Mouse (Mus musculus): ENCODE data around the gene Lrguk.

The Lrguk gene

DNA sequence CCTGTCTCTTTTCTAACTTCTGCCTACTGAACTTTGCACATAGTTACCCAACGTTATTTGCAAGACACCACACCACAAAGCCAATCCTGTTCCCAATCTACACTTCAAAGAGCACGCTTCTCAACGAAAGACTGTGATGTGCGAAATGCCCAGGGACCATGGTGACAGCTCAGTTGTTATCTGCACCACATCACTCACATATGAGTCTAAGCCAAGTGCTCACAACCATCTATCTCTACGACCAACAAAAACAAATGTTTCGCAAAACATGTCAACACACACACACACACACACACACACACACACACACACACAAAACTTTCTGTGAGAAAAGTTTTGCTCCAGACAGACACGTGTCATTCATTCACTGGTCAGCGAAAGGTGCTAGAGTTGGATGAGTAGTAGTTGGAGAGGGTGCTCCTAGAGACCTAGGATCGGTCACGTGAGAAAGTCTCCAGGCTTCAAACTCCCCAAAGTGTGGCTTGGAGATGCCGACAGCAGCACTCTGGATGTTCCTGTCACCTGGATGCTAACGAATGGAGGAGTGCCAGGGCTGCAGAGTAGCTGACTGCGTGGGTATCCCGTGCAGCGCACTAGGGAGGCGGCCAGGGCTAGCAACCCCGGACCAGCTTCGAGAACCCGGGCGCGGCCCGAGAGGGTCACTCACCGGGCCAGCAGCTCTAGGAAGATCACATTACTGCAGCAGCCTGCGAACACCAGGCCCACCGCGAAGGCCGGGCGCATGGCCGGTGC is 147.0 kb downstream of the Lrguk start:
- no peak for DNase-seq (ENCODE audit: low spot score in 2 of 2)

GRCm38 (mm10) chr6:34176864-34177247 is 147.6 kb downstream of the Lrguk start, which contains the start of gene Slc35b4:
TSS of gene Slc35b4 (minus strand) at chr6:34177111.
- peak; percentile 89 to 91 for DNase-seq (ENCODE audit: low spot score in 2 of 2)

DNA sequence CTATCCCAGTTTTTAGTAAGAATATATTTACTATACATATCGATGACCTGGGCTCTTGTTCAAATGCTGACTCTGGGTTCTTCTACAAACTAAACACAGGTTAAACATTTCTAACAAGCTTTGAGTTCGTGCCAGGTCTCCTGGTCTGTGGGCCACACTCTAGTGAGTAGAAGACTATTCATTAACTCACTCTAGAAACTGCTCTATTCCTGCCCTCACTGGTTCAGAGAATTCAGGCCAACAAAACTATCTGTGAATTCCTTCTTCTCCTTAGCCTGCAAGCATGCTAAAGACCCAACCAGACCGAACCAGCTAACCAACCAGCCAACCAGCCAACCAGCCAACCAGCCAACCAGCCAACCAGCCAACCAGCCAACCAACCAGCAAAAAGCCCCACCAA is 149.8 kb downstream of the Lrguk start:
- DNase-seq (ENCODE audit: low spot score in 2 of 2): no peak

- no peak for DNase-seq (ENCODE audit: low spot score in 2 of 2)
Observed at GRCm38 (mm10) chr6:34179911-34180310, 150.7 kb downstream of the Lrguk start.

- no peak for DNase-seq (ENCODE audit: low spot score in 2 of 2)
Observed at GRCm38 (mm10) chr6:34181961-34182360, 152.7 kb downstream of the Lrguk start.

DNA sequence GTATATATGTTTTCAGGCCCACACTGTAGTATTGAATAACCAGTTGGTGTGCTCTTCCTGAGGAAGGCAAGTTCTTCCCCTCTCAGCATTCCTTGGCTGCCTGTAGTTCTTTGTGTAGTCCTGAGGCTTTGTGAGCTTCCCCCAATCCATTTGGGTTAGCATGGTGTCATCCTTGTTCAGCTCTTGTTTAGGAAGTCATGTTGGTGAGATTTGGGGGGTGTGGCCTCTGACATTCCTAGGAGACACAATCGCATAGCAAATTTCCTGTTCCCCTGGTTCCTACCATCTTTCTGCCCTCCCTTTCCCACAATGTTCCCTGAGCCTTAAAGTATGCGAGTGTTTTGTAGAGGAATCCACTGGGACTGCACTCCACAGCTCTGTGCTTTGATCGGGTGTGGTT is 154.1 kb downstream of the Lrguk start:
- DNase-seq (ENCODE audit: low spot score in 2 of 2): no peak

Measured in spleen, postnatal 4 days (tissue).